Mouse (Mus musculus) forebrain, embryonic 13.5 days (tissue): ENCODE data around the gene Col13a1. TPM values are rescaled to one million over a fixed set of nuclear protein-coding genes. Genes with fewer than 3 reads are reported as not detected.

Source experiments
- ATAC-seq: fragments of 200-750 bp; cut with Nextera tagmentation; 2 replicates; pipeline ENCODE4 v1.8.0; 2017
- H3K27ac ChIP-seq: fragments of 300-500 bp; sonication (generic); 2 replicates; pipeline ENCODE4 v1.5.1; 2015; ENCODE audit warnings: inconsistent platforms, mild to moderate bottlenecking, moderate library complexity
- H3K27me3 ChIP-seq: fragments of 300-500 bp; sonication (generic); 2 replicates; pipeline ENCODE4 v1.6.1; 2015; ENCODE audit warnings: mild to moderate bottlenecking, inconsistent platforms
- H3K36me3 ChIP-seq: fragments of 300-500 bp; sonication (generic); 2 replicates; pipeline ENCODE4 v1.6.1; 2015; ENCODE audit warnings: mild to moderate bottlenecking, inconsistent platforms; ENCODE audit not compliant: poor library complexity, severe bottlenecking
- H3K4me1 ChIP-seq: fragments of 300-500 bp; sonication (generic); 2 replicates; pipeline ENCODE4 v1.6.1; 2015; ENCODE audit warnings: inconsistent platforms
- H3K4me2 ChIP-seq: fragments of 300-500 bp; sonication (generic); 2 replicates; pipeline ENCODE4 v1.6.1; 2015; ENCODE audit warnings: inconsistent platforms, mild to moderate bottlenecking, moderate library complexity
- H3K4me3 ChIP-seq: fragments of 300-500 bp; sonication (generic); 2 replicates; pipeline ENCODE4 v1.5.1; 2015; ENCODE audit warnings: mild to moderate bottlenecking, inconsistent platforms
- H3K9ac ChIP-seq: fragments of 300-500 bp; sonication (generic); 2 replicates; pipeline ENCODE4 v1.6.1; 2015; ENCODE audit warnings: mild to moderate bottlenecking, inconsistent platforms
- H3K9me3 ChIP-seq: fragments of 300-500 bp; sonication (generic); replicated peaks from 2 replicates; pipeline ENCODE4 v1.6.1; 2016; ENCODE audit warnings: inconsistent platforms
- WGBS: fragments of 180-500 bp; shearing (Covaris S2); methylation state at CpG from one replicate; pipeline ENCODE4 v1.1.7; 2015; 5-methylcytosine and 5-hydroxymethylcytosine counted together
- polyA plus RNA-seq: library from polyadenylated mRNA; unstranded; fragments of >200 nt; fragmentation: Nextera tagmentation; extraction: Ambion mirVana; gene quantifications from 2 replicates; pipeline ENCODE4 v1.2.1, GENCODE M21; 2015

The Col13a1 gene
- polyA plus RNA-seq, 1 experiment from 2014 or later = 0.62 TPM

DNA sequence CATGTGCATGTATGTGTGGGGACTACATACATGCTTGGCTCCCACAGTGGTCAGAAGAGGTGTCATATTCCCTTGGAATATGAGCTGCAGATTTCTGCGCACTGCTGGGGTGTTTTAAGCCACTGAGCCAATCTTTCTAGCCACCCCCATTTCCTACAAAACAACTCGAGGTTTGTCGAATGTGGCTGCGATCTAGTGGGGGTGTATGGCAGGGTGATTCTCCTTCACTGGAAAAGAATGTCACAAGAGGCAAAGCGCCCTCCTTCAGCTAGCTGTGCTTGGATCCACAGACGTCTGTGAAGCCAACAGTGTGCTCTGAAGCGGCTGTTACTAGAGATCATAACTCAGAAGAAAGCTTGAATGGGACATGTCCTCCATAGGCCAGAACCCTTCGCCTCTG, 141.6 kb downstream of the Col13a1 start:
- 74% methylated on average over 8 of the region's 8 CpGs for WGBS
- Histone ChIP-seq H3K9ac (no peak overlapping the region), H3K27ac (no peak overlapping the region), H3K27me3 (no peaks in the 10 kb centered on the region), H3K4me3 (no peak overlapping the region), H3K4me2 (no peak overlapping the region), H3K36me3 (no peaks in the 10 kb centered on the region), H3K9me3 (no peaks in the 10 kb centered on the region), H3K4me1 (peaks cover 3% of the 10 kb centered on the region; the same call in 1 of the 2 replicates)
- ATAC-seq = no peak

DNA sequence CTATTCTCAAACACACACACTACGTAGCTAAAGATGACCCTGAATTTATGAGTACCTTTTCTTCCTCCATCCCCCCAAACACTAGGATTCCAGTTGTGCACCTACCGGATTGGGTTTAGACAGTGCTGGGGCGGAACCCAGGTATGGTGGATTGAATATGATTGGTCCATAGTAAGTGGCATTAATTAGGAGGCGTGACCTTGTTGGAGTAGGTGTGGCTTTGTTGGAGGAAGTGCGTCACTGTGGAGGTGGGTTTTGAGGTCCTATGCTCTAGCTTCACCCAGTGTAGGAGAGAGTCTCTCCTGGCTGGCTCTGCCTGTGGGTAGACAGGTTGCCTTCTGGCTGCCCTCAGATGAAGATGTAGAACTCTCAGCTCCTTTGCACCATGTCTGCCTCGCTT, 144.6 kb downstream of the Col13a1 start:
- Histone ChIP-seq H3K27me3 (no peaks in the 10 kb centered on the region), H3K4me2 (no peak overlapping the region), H3K4me3 (no peak overlapping the region), H3K4me1 (peaks cover 3% of the 10 kb centered on the region; the same call in 1 of the 2 replicates), H3K27ac (no peak overlapping the region), H3K36me3 (no peaks in the 10 kb centered on the region), H3K9ac (no peak overlapping the region), H3K9me3 (no peaks in the 10 kb centered on the region)
- no peak for ATAC-seq
- 94% methylated on average over 6 of the region's 6 CpGs for WGBS

DNA sequence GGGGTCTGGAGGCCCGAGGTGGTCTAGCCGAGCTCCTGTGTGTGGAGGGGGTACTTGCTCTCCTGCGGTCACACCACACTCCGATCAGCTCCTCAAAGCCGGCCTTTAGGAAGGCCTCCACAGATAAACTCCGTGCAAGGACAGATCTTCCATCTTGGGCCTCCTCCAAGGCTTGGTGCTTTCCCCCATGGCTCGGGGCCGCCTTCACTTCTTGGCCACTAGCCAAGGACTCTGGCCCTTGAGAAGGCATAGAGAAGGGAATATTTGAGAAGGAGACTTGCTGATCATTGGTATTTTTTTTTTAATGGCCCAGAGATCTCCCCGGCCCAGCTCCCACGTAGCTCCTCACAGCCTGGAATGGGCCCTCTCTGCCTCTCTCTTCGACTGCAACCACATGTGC, 146.2 kb downstream of the Col13a1 start:
- Histone ChIP-seq H3K36me3 (no peaks in the 10 kb centered on the region), H3K4me1 (no peaks in the 10 kb centered on the region), H3K9me3 (no peaks in the 10 kb centered on the region), H3K9ac (no peak overlapping the region), H3K27me3 (no peaks in the 10 kb centered on the region), H3K4me3 (no peak overlapping the region), H3K27ac (no peak overlapping the region), H3K4me2 (no peak overlapping the region)
- no peak for ATAC-seq
- 87% methylated on average over 11 of the region's 11 CpGs for WGBS

DNA sequence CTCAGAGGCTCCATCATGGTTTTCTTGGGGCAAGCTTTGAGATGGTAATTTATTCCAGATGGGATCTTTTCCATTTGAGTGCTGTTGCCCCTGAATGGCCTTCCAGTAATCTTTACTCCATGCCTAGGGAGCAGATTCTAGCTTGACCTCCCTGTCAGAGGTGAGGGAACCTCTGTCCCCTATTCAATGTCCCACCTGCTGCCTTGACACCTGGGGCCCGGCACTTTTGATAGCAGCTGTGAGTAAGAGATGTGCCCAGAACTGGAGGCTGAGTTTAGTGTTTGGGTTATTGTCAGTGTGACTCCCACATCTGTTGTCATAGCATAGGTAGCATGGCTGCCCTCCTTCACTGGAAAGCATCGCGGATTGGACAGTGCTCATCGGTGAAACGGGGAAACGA, 147.2 kb downstream of the Col13a1 start:
- Histone ChIP-seq H3K36me3 (no peaks in the 10 kb centered on the region), H3K9ac (no peak overlapping the region), H3K27me3 (no peaks in the 10 kb centered on the region), H3K4me1 (no peaks in the 10 kb centered on the region), H3K4me3 (no peak overlapping the region), H3K9me3 (no peaks in the 10 kb centered on the region), H3K27ac (no peak overlapping the region), H3K4me2 (no peak overlapping the region)
- 93% methylated on average over 6 of the region's 6 CpGs for WGBS
- ATAC-seq = no peak

DNA sequence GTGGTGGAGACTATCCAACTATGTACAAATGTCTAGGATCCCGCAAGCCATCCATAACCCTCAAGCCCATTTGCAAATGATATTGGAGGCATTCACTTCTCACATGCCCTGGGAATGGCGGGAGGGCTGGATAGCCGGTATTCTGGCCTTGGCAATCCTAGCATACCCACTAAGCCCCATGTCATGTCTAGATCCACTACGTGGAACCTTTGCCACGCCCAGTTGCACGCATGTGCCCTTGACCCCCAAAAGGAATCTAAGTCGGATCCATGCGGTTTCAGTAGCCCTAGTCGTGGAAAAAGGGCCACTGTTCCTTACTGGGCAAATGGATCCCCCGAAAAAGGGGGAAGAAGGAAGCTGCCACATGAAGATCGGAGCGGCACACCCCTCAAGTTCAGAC, 147.7 kb downstream of the Col13a1 start:
- Histone ChIP-seq H3K27me3 (no peaks in the 10 kb centered on the region), H3K27ac (no peak overlapping the region), H3K4me2 (no peak overlapping the region), H3K9me3 (no peaks in the 10 kb centered on the region), H3K9ac (no peak overlapping the region), H3K4me1 (no peaks in the 10 kb centered on the region), H3K36me3 (no peaks in the 10 kb centered on the region), H3K4me3 (no peak overlapping the region)
- WGBS = 83% methylated on average over 12 of the region's 12 CpGs
- no peak for ATAC-seq

DNA sequence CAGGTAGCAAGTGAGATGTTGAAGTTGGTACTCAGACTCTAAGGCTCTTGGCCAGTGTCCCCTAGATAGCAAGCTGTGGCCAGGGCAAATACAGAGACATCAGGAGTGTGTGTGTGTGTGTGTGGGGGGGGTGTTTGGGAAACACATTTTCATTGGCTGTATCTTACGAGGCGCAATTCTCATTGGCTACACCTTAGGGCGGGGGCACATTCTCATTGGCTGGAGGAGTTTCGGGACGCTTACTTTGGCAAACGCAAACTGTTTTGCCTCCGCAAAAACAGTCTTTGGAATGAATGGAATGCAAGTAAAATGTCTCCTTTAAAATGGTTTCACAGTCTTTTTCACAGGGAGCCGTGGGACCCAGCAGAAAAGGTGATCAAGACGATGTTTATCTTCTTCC, 148.1 kb downstream of the Col13a1 start:
- Histone ChIP-seq H3K27ac (no peak overlapping the region), H3K36me3 (no peaks in the 10 kb centered on the region), H3K9me3 (no peaks in the 10 kb centered on the region), H3K4me1 (no peaks in the 10 kb centered on the region), H3K4me2 (no peak overlapping the region), H3K27me3 (no peaks in the 10 kb centered on the region), H3K4me3 (no peak overlapping the region), H3K9ac (no peak overlapping the region)
- no peak for ATAC-seq
- 57% methylated on average over 9 of the region's 9 CpGs for WGBS

DNA sequence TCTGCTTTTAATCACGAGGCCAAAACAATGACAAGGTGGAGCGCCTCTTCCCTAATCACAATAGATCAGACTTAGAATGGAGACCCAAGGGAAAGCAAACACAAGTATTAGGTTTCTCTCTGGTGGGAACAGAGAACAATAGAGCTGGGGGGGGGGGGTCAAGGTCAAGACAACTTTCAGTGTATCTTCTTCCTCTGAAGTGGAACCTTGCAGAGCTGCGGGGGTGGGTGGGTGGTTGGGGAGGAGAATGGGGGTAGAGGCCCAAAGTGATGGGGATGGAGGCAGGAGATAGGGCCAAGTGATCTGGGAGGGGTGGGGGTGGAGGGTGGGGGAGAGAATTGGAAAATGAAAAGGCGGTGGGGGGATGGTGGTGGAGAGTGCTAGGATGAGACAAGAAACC, 149.9 kb downstream of the Col13a1 start:
- Histone ChIP-seq H3K9ac (no peak overlapping the region), H3K27ac (no peak overlapping the region), H3K4me3 (no peak overlapping the region), H3K27me3 (no peaks in the 10 kb centered on the region), H3K36me3 (no peaks in the 10 kb centered on the region), H3K9me3 (no peaks in the 10 kb centered on the region), H3K4me2 (no peak overlapping the region), H3K4me1 (no peaks in the 10 kb centered on the region)
- 55% methylated on average over 4 of the region's 4 CpGs for WGBS
- no peak for ATAC-seq

DNA sequence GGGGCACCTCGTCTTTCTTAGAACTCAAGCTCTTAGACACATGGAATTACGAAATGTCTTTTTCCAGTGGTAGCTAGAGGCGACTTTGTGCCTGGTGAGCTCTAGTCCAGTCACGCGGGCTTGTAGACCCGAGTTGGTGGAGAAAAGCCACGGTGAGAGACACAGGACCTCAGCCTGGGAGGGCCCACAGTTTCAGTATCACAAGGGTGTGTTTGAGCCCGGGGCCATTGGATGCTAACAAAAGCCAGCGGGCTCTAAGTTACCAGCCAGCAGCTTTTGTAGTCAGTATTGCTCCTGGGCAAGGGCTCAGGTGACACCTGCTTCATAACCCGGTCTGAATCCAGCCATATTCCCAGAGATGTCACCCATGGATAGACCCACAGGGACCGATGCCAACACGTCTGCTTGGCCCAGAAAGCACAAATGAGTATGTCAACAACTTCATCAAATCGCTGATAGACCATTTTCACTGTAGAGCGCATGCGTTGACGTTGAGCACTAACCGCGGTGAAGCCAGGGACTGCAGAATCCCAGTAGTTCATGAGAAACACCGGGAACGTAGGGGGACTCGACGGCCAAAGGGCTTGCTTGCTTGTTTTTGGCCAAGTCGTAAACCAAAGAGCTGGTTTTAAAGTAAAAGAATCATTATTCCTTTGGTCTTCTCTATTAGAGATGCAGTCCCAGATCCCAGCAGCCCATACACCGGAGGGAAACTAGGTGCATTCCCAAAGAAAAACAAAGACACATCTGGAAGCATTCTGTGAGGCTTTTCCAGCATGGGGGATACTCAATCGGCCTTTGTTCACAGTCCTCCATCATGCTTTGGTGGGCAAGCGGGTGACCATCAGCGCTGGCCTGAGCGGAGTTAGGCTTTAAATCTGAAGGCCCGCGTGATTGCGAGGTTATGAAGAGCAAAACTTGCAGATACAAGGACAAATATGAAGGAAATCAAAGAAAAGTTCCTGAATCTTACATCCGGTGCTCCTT, 150.7 kb downstream of the Col13a1 start:
- ATAC-seq = no peak
- no peaks in the 10 kb centered on the region for H3K9me3 ChIP-seq
- H3K4me2 ChIP-seq = no peak overlapping the region
- H3K4me3 ChIP-seq = no peak overlapping the region
- 90% methylated on average over 32 of the region's 32 CpGs for WGBS
- no peak overlapping the region for H3K27ac ChIP-seq
- no peak overlapping the region for H3K9ac ChIP-seq
- H3K4me1 ChIP-seq = no peaks in the 10 kb centered on the region
- no peaks in the 10 kb centered on the region for H3K27me3 ChIP-seq
- no peaks in the 10 kb centered on the region for H3K36me3 ChIP-seq

DNA sequence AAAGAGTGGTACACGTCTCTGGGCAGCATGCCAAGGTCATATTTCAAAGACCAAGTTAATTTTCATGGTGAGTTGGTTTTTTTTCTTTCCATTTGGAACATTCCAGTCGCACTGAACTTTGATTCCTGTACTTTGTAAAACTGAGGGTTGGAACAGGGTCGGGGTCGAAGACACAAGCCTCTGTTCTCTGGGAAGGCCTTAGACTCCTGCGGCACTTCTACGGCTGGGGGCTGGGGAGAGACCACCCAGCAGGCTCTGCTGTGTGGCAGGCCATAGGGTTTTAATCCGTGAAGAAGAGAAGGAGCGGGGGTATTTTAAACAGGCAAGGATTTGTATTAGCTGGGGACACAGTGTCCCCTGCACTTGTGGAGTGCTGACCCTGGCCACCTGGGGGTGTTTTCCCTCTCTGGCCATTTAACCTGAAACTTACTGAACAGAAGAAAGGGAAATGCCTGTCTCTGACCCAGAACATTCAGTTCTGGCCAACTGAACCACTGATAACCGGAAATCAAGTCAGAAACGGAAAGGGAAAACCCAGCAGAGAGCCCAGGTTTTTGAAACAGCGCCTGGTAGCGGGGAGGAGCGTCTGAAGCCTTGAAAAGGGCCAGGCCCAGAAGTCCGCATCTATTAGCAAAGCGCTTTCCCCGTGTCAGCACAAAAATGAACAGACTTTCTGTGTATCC, 152.0 kb downstream of the Col13a1 start:
- Histone ChIP-seq H3K9me3 (no peaks in the 10 kb centered on the region), H3K4me1 (no peaks in the 10 kb centered on the region), H3K4me2 (no peak overlapping the region), H3K27me3 (no peaks in the 10 kb centered on the region), H3K9ac (no peak overlapping the region), H3K36me3 (no peaks in the 10 kb centered on the region), H3K4me3 (no peak overlapping the region), H3K27ac (no peak overlapping the region)
- ATAC-seq = no peak
- WGBS = 17% methylated on average over 16 of the region's 16 CpGs

DNA sequence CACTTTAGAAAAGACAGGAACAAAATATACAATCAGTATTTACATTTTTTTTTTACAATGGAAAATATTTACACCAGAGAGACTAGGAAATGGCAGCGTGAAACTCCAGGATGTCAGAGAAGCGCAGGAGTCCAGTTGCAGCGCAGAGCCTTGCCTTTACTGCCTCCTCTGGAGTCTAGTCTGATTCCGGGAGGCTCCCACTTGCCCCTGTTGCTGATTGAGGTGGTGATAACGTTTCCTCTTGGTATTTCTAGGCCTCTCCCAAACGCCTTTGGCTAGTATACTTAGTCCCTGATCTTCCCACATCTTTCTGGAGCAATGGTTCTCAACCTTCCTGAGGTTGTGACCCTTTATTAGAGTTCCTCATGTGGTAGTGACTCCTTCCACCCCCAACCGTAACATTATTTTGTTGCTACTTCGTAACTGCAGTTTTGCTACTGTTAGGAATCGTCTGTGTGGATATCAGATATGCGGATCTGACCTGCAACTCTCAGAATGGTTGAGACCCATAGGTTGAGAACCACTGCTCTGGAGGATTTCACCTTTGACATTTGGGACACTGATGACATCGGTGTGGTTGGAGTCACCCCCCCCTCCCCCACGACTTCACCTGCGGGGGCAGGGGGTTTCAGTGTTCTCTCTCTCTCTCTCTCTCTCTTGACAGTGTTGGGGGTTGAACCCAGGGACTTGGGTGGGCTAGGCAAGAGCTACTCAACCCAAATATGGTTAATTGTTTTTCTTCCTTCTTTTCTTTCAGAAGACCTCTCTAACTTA, 152.7 kb downstream of the Col13a1 start:
- no peaks in the 10 kb centered on the region for H3K9me3 ChIP-seq
- no peak overlapping the region for H3K9ac ChIP-seq
- H3K36me3 ChIP-seq = no peaks in the 10 kb centered on the region
- no peak overlapping the region for H3K4me3 ChIP-seq
- 83% methylated on average over 13 of the region's 13 CpGs for WGBS
- ATAC-seq = no peak
- no peaks in the 10 kb centered on the region for H3K4me1 ChIP-seq
- H3K4me2 ChIP-seq = no peak overlapping the region
- no peak overlapping the region for H3K27ac ChIP-seq
- H3K27me3 ChIP-seq = no peaks in the 10 kb centered on the region

DNA sequence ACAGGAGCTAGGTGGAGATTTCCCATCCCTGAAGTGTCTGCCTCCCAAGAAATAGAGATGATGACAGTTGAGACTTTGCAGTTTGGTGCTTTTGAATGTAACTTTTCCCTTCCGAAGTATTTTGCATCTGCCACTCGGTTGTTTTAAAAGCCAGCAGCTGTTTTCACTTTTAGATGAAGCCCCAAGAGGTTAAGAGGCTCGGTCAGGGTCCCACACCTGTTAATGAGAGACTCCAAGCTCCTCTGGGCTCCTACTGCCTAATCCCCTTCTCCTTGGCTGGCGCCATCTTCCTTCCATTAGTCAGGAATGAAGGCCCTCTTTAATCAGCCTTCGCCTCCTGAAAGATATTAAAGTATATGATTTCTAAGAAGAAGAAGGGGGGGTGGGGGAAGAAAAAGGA, 153.4 kb downstream of the Col13a1 start:
- no peak for ATAC-seq
- H3K4me3 ChIP-seq = no peak overlapping the region
- no peak overlapping the region for H3K4me2 ChIP-seq
- no peaks in the 10 kb centered on the region for H3K27me3 ChIP-seq
- 58% methylated on average over 5 of the region's 5 CpGs for WGBS
- H3K9ac ChIP-seq = no peak overlapping the region
- H3K36me3 ChIP-seq = no peaks in the 10 kb centered on the region
- H3K4me1 ChIP-seq = no peaks in the 10 kb centered on the region
- H3K27ac ChIP-seq = no peak overlapping the region
- no peaks in the 10 kb centered on the region for H3K9me3 ChIP-seq

DNA sequence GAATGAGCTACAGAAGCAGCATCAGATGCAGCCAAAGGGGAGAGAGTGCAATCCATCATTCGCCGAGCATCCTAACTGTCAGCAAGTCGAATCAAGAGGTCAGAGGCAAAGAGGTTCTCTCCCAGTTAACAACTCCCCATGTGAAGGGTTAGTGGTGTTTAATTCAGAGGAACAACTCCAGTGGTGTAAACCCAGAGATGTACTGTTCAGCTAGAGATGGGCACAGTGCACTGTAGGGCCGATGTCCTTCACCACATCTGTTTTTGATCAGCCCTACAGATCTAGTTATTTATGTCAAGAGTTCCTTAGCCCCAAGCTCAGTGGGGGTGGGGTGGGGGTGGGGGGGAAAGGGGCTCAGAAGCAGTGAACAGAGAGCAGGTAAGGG, 155.2 kb downstream of the Col13a1 start:
- H3K4me1 ChIP-seq = no peaks in the 10 kb centered on the region
- no peak overlapping the region for H3K9ac ChIP-seq
- 88% methylated on average over 4 of the region's 4 CpGs for WGBS
- H3K9me3 ChIP-seq = no peaks in the 10 kb centered on the region
- H3K4me3 ChIP-seq = no peak overlapping the region
- ATAC-seq = no peak
- no peaks in the 10 kb centered on the region for H3K27me3 ChIP-seq
- H3K27ac ChIP-seq = no peak overlapping the region
- no peaks in the 10 kb centered on the region for H3K36me3 ChIP-seq
- no peak overlapping the region for H3K4me2 ChIP-seq
